Mouse (Mus musculus): ENCODE measurements around the gene Dph3.

DNA sequence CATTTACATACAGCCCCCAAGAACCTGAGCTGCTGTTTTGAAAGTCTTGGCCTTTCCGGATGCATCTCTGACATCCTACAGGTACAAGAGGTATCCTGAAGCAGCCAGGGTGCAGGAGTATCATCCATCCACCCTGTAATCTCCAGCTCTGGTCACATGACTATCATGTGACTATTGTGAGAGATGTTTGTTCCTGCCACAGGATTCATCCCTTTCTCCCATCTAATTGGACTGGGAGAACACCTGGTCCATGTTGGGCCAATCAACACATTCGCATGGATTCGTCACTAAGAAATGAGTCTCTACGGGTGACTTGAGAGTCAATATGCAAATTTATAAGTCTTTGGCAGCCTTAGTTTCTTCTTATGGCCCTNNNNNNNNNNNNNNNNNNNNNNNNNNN, 24.1 kb downstream of the Dph3 start:
- no peak for TF ChIP-seq GATA1 (IDR thresholded peaks at IDR 0.05; ENCODE audit: low read length)
- TF ChIP-seq TAL1 (IDR thresholded peaks at IDR 0.05; ENCODE audit: low read length): no peak
